Mouse (Mus musculus) kidney, postnatal 14 days (tissue): ENCODE measurements around the gene Ugt2a1.
"Not testable (repeated sequence)": the region's sequence is repeated elsewhere in the genome, so short reads cannot be mapped to it uniquely, and the experiment has no call there.

Source experiments
- DNase-seq: peaks from one replicate; pipeline ENCODE4 v3.0.0; 2022; ENCODE audit warnings: mixed read lengths

Ugt2a1 gene

GRCm38 (mm10) chr5:87490771-87491170 is at the start of gene Ugt2a1:
TSS of gene Ugt2a1 (minus strand) at chr5:87490871.
- DNase-seq: no peak

- DNase-seq: no peak
Measured at GRCm38 (mm10) chr5:87538111-87538510, 47.4 kb upstream of the Ugt2a1 start, which contains the start of gene Sult1b1. TSS of gene Sult1b1 (minus strand) at chr5:87538195.

GRCm38 (mm10) chr5:87535994-87536644 is 45.4 kb upstream of the Ugt2a1 start:
- peak; percentile 77 for DNase-seq

- DNase-seq: peak; percentile 60
Measured at GRCm38 (mm10) chr5:87532288-87532687, 41.6 kb upstream of the Ugt2a1 start.

GRCm38 (mm10) chr5:87523561-87523960 is 32.9 kb upstream of the Ugt2a1 start:
- DNase-seq: not testable (repeated sequence)

GRCm38 (mm10) chr5:87505776-87506458 is 15.2 kb upstream of the Ugt2a1 start:
- DNase-seq: no peak

GRCm38 (mm10) chr5:87502687-87503086 is 12.0 kb upstream of the Ugt2a1 start:
- no peak for DNase-seq

GRCm38 (mm10) chr5:87499341-87499740 is 8.7 kb upstream of the Ugt2a1 start:
- DNase-seq: no peak

- DNase-seq: peak; percentile 16
Measured at GRCm38 (mm10) chr5:87498936-87499335, 8.3 kb upstream of the Ugt2a1 start.

- not testable (repeated sequence) for DNase-seq
Measured at GRCm38 (mm10) chr5:87486706-87487105, 4.0 kb downstream of the Ugt2a1 start, which contains the start of gene Gm43638. TSS of gene Gm43638 (minus strand) at chr5:87486806.

- no peak for DNase-seq
Measured at GRCm38 (mm10) chr5:87482160-87482559, 8.5 kb downstream of the Ugt2a1 start, which contains the start of gene Ugt2a2. TSS of gene Ugt2a2 (minus strand) at chr5:87482260.

GRCm38 (mm10) chr5:87458810-87459209 is 31.9 kb downstream of the Ugt2a1 start:
- DNase-seq: no peak

GRCm38 (mm10) chr5:87457701-87458100 is 33.0 kb downstream of the Ugt2a1 start:
- DNase-seq: no peak

- peak; percentile 8 for DNase-seq
Measured at GRCm38 (mm10) chr5:87456216-87456850, 34.3 kb downstream of the Ugt2a1 start.

- no peak for DNase-seq
Measured at GRCm38 (mm10) chr5:87455519-87455918, 35.2 kb downstream of the Ugt2a1 start.

- not testable (repeated sequence) for DNase-seq
Measured at GRCm38 (mm10) chr5:87452514-87452913, 38.2 kb downstream of the Ugt2a1 start.

- peak; percentile 21 for DNase-seq
Measured at GRCm38 (mm10) chr5:87436264-87436663, 54.4 kb downstream of the Ugt2a1 start.

GRCm38 (mm10) chr5:87425676-87426075 is 65.0 kb downstream of the Ugt2a1 start:
- DNase-seq: no peak

- peak; percentile 1 for DNase-seq
Measured at GRCm38 (mm10) chr5:87424041-87424440, 66.6 kb downstream of the Ugt2a1 start, which contains the start of gene Ugt2b38. TSS of gene Ugt2b38 (minus strand) at chr5:87424203.
